Mouse (Mus musculus) pancreas, adult 10 weeks (tissue): ENCODE data around the gene Ndp. TPM values are rescaled to one million over a fixed set of nuclear protein-coding genes. Genes with fewer than 3 reads are reported as not detected.

Experiments used
- polyA plus RNA-seq: library from polyadenylated mRNA; stranded (reverse); fragments of 350-450 nt; fragmentation: Illumina TruSeq; extraction: RNeasy Lipid Tissue Mini Kit (QIAGEN cat#74804); gene quantifications from one replicate; pipeline ENCODE4 v1.2.3, GENCODE M21; 2015; ENCODE audit warnings: low read depth, low replicate concordance; ENCODE audit not compliant: insufficient read depth

Ndp gene
- not detected for polyA plus RNA-seq

DNA sequence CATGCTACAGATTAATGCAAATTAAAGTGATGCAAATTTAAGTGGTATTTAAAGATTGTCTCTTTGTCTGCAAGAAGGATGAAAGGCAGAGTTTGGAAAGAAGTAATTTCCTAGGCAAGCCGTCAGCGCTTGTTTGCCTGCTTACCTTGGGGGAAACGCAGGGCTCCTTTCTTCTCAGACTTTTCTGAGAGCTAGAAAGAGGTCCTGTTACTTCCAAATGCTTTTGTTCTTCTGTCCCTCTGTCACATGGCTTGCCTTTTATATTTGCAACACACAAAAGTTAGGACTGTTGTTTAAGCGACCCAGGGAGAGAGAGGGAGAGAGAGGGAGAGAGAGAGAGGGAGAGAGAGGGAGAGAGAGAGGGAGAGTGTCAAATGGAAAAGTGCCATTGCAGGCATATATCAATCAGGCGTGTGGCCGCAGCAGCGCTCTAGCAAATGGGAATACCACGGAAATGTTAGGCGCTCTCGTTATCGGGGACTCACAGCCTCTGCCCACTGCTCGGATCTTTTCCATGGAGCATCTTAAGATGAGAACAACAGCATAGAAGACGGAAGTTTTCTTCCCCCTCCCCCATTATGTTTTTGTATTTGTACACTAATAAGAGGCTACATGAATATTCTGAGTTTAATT, at the start of gene Ndp:
TSS of gene Ndp (minus strand) at position 534 of the 633 bp plus-strand sequence.

Other genes with a start within 250 kb of the Ndp start
- gene Maob, start 94.4 kb downstream of the Ndp start, polyA plus RNA-seq = 7.5 TPM